Mouse (Mus musculus) G1E-ER4 (cell line): Measurements from ENCODE around the gene Pcyt1b. TPM values are rescaled to one million over a fixed set of nuclear protein-coding genes. Genes with fewer than 3 reads are reported as not detected.

Source experiments
- GATA1 ChIP-seq: IDR thresholded peaks from one replicate; pipeline ENCODE4 v1.8.0; 2012; ENCODE audit warnings: low read length, inconsistent platforms
- polyA plus RNA-seq: library from polyadenylated mRNA; stranded (reverse); fragments of >175 nt; gene quantifications from 2 replicates; pipeline ENCODE4 v1.2.3, GENCODE M21; 2012

The Pcyt1b gene
- polyA plus RNA-seq, 1 experiment, result 2.1 TPM

DNA sequence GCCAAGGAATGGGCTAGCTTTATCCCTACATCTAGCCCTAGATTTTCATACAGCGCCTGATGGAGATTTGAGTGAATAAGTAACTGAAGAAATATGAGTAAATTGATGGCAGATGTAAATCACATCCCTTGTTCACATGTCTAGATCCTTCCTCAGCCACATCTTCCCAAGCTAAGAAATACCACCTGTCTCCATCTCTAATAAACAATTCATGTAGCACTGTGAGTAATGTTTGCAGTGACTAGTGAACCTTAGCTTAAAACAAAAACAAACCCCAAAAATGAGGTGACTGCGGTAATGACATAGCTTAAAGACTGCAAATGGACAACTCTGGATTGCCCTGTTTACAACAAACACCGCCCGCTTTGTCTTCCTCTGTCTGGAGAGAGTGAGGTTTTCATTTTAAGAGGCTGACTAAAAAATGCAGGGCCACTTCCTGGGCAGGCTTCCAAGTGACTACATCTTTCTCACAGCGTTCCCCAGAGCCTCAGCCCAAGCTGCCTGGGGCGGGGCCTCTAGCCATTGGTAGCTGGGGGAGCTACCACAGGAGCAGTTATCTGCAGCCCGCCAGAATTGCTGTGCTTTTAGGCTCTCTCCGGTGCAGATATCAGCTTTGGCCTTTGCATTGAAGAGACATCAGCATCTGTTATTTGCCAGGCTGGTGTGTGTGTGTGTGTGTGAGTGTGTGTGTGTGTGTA lies 46.0 kb downstream of the Pcyt1b start:
- TF ChIP-seq GATA1, result peak; percentile 55

DNA sequence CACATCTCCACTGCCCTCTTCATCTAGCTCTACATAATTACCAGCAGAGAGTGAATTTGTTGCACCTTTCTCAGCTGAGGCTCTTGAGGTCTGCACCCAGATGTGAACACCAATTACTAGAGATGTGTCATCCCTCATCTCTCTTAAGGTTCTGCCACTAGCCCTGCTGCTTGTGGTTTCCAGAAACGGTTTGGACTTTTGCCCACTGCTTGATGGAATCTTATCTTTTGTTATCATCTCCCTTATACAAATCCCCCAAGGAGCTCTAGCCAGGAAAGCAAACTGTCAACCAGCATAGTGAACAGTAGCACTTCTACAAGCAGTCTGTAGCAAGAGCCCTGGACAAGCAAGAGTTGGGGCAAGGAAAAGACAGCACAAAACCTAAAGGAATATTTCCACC lies 57.9 kb downstream of the Pcyt1b start:
- no peak for TF ChIP-seq GATA1

DNA sequence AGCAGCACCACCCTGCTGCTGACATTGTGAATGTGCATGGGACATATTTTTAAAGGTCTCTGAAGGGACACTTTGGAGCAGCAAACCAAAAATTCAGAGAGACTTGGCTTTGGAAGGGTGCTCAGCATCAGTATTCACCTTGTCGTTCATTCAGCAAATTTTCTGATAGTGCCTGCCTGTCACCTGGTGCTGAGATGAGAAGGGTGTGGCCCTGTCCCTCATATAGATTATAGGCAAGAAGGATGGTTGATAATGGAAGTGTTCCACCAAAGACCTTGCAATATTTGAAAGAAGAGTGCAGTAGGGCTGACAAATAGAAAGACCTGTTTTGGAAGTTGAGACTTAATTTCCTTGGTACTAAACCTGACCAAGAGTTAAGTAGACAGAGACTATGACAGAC lies 74.9 kb downstream of the Pcyt1b start:
- TF ChIP-seq GATA1, result no peak

DNA sequence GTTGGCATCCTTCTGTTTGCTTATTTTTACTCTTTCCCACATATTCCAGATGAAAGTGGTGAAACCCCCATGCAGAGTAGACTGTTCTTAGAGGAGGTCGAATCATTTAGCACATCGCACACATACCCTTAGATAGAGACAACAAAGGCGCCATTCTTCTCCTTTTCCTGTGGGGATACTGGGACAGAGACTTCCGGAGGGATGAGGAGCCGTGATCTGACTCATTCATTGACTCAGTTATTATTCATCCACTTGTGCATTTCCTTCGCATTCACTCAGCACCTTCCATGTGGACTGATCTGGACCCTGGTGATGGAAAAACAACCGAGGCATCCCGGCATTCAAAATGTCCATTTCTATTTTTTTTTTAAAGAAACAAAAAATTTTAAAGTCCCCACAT lies 76.2 kb downstream of the Pcyt1b start:
- TF ChIP-seq GATA1, result no peak

DNA sequence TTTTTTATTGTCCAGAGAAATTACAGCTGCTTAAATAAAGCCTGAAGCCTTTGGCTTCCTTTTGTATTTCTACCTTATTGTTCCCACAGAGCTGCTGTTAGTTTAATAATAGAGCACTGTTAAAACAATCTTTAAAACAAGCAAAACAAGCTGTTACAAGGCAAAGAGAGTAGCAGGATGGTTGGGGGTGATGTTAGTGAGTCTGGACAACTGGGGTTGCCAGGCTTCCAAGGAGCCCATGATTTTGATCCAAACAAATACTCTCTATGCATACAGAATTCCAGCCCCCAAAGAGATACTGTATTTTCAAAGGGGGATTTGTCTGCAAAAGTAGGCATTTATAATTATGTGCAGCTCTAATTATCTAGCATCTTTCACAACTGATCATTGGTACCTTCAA lies 77.7 kb downstream of the Pcyt1b start:
- no peak for TF ChIP-seq GATA1

DNA sequence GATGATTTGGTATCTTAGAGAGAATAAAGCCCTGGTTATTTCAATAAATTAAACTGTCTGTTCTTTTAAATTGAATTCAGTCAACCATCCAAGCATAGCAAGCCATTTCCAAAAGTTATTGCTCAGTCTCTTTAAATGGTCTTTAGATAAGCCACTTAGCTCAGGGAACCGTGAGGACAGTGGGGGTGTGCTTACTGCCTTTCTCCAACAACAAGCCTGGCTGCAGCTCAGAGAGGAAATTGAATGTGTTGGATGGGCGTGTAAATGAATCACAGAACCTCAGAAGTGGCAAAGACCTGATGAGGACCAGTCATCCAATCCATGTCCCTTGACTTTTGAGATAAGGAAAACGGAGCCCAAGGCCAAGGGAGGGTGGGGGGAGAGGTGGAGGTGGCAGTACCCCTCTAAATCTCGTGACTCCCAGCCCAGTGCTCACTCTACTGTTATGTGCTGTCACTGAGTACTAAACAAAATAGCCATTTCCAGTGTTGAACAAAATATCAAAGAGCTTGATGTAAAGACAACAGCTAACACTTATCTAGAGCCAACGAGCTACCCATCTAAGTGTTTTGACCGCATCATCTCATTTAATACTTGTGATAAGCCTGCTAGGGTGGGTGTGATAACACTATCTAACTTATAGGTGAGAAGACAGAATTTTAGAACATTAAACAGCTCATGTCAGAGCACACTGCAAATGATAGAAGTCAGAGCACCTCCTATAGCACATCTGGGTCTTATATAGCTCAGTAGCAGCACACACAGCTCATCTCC lies 78.5 kb downstream of the Pcyt1b start:
- TF ChIP-seq GATA1, result no peak

DNA sequence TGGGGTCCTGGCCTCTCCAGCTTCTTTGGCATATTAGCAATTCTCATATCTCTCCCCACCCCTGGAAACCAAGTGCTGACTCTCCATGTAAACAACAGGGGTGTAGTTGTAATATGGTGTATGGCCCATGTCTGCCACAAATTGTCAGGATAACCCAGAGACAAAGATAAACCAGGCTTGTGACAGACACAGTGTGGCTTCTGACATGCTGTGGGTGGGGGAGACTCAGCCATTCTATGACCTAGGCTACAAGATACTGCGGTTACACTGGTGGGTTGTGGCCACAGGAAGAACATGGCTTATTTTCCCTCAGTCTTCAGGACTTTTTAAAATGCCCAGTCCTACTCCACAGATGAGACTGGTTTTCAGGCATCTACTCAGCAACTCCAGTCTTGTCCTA lies 94.5 kb downstream of the Pcyt1b start:
- no peak for TF ChIP-seq GATA1

DNA sequence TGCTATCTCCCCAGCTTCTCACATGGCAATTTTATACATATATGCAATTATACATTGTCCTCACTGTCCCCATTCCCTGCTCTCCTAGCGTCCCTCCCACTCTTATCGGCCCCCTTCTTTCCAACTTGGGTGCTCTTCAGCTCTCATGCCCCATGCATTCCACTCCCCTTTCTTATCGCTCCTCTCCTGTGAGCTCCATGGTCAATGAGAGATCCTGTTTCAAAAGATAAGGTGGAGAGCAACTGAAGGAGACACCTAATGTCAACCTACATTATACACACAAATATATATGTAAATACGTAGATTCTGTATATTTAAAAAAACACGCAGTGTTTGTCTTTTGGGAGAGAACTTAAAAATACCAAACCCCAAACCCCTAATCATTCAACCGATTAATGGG lies 95.9 kb downstream of the Pcyt1b start:
- TF ChIP-seq GATA1, result no peak

DNA sequence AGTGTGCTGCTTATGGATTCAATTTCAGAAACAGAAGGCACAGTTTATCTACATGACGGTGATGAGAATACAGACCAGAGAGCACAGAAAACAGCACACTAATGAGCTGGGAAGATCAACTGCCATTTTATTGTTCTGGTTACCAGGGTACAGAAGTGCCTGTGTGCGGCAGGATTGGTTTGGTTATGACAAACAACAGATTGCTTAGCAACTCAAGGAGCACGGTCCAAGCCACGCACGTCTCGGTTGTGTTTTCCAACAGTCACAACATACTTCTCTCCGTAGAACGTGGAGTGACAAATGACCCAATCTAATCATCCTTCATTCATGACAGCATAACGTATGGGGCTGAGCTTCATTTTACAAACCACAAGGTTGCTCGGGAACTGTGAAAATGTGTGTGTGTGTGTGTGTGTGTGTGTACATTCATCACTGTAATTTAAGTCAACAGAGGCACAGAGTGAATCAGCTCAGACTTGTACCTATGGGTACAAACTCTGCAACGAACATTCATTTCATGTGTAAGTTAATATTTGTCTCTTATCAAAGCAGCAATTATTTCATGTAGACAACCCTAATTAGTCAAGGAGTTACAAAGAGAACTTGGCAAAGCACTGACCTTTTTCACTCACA lies 100.7 kb downstream of the Pcyt1b start:
- no peak for TF ChIP-seq GATA1

DNA sequence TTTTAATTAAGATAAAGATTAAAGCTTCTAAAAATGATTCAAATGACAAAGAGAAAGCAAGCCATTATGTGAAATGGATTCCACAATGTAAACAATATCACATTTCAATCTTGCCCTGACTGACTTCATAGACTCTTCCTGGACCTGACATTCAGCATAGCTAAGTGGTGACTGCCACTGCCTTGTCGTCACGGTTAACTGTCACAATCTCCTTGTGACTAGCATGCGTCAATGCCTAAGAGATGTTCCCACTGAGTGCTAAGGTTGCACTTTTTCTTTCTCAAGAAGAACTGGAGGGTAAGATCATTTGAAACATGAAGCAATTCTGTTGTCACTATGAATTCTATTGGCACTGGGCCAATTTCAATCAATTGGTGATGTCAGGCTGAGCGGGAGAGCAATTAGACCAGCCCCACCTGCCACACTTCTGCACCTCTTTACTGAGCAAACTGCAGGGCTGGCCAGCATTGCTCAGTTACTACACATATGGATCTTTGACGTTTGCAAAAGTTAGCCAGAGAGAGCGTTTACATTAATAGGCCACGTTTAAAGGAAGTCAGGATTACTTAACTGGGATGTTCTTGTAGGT lies 102.3 kb downstream of the Pcyt1b start:
- TF ChIP-seq GATA1, result no peak

DNA sequence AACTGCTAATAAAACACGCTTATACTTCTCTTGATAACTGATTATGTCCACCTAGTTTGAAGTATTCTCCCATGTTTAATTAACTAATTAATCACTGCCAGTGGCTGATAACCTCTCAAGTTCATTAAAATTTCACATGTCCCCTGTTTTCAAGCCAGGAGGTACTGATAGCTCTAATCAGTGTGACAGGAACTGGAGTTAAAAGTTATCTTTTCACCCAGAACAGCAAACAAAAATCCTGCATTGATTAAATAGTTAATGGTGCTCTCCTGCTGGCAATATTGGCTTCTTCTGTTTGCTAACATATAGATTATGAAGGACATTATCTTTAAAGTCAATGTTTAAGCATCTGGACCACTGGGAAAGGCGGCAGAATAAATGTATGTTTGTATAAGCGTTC lies 106.1 kb downstream of the Pcyt1b start:
- no peak for TF ChIP-seq GATA1

DNA sequence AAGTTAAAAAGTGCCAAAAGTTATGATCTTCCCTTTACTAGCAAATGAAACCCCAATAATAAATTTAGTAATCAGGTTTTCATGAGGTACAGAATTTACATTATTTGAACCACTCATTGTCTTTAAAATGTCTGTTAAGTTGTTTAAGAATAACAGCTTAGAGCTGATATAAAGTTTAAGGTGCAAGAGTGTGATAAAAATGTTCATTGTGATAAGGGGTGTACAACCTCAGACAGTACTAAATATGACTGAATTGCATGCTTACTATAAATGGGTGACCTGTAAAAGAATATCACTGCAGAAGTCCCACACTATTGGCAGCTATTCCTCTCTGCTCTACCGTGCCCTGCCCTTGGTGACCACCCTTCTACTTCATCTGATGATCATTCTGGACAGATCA lies 134.9 kb downstream of the Pcyt1b start:
- no peak for TF ChIP-seq GATA1

DNA sequence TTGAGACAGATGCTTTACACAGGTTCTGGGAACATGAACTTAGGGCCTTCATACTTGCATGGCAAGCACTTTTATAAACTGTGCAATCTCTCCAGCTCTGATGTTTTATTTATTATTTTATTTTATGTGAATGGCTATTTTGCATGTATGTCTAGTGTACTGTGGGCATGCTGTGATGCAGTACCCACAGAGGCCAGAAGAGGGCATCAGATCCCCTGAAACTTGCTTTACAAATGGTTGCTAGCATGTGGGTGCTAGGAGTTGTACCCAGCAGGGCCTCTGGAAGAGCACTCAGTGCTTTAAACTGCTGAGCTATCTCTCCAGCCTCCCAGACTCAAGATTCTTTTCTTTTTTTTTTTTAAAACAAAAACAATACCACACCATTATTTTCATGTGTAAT lies 138.5 kb downstream of the Pcyt1b start:
- TF ChIP-seq GATA1, result no peak

Other genes starting within 250 kb of the Pcyt1b start
- gene Pola1, start 22.7 kb upstream of the Pcyt1b start, polyA plus RNA-seq, result 2.2 and 4.2 TPM in 2 replicates
- gene Pdk3, start 177.3 kb downstream of the Pcyt1b start, polyA plus RNA-seq, result 17.1 and 26.5 TPM in 2 replicates